Mouse (Mus musculus): ENCODE data around the gene Slf2. TPM values are rescaled to one million over a fixed set of nuclear protein-coding genes. Genes with fewer than 3 reads are reported as not detected.

The Slf2 gene
- total RNA-seq, 2 experiments from 2014 or later = 27.5 to 37.0 TPM

DNA sequence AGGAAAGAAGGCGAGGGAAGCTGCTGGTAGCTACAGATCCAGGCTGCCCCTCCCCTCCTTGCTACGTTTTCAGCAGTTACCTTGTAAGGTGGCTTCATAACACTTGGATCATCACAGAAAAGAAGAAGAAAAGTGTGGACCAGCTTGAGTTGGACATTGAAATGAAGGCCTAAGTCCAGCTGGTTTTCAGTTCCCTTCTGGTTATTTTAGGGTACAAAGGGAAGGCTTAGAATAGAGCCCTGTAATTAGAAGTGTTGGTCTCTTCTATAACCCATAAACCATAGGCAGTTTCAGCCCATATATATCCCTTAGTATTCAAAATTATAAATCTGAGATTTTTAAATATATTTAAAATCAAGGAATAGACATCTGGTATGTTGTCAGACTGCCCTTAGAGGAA, 49.8 kb downstream of the Slf2 start:
- DNase-seq = no peak
- intact Hi-C loops (cut with DNase I) = no loop called here

DNA sequence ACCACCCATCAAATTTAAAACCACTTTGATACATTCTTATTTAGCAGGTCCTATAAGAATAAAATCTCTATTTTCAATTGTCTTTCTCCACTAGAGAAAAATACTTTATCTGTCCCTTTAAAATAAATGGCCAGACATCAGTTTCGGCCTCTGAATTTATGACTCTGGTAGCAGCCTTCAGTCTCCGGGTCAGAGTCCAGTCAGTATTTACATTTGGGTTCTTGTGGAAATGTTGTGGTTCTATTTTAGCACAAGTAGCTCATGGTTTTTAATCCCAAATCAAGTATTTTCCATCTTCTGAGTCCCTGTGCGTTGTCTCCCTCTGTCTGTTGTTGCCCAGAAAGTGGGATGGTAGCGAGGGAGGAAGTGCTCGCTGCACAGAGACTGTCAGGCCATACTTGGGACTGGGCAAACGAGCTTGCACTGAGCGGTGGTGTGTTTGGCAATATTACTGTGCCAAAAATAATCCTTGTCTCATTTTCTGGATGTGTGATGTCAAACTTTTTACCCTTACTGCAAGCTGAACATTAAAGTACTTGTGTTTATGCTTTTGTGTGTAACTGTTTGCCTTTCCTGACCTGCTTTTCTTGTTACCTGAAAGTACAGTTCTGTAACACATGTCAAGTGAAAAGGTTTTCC, 51.6 kb downstream of the Slf2 start:
- peak in 1 of 2 experiments; percentile 9 for DNase-seq
- intact Hi-C loops (cut with DNase I) = no loop called here

DNA sequence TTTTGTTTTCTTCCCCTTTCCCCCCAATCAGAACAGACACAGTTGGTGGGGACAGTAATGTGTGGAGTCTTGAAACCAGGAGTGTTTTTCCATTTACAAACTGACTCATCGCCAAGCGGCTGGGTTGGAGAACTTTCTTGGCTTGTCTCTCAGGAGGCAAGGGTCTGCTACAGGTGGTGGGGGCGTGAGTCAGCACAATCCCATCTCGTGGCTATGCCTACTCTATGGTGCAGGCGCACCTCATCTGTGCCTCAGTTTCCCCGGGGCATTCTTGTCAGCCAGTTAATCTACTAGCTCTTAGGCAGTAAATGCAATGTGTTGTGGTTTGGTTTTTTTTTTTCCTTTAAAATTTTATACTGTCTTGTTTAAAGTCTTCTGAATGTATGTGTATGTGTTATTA, 52.4 kb downstream of the Slf2 start:
- no peak for DNase-seq
- intact Hi-C loops (cut with DNase I) = no loop called here

DNA sequence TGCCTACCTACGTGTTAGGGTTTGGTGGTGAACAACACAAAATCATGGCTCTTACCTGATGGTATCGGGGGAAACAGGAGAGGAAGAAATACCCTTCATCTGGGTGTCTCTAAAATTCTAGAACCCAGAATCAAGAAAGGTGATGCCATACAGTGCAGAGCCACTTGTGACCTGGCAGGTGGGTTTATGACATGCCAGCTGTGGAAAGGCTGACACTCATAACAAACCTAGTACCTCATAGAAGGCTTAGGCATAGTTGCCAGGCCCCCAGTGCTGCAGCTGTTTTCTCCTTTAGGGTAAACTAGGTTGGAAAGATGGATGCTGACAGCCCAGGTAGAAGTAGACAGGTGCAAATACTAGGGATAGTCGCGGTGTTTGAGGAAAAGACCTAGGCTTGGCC, 53.5 kb downstream of the Slf2 start:
- intact Hi-C loops (cut with DNase I) = no loop called here
- no peak for DNase-seq

DNA sequence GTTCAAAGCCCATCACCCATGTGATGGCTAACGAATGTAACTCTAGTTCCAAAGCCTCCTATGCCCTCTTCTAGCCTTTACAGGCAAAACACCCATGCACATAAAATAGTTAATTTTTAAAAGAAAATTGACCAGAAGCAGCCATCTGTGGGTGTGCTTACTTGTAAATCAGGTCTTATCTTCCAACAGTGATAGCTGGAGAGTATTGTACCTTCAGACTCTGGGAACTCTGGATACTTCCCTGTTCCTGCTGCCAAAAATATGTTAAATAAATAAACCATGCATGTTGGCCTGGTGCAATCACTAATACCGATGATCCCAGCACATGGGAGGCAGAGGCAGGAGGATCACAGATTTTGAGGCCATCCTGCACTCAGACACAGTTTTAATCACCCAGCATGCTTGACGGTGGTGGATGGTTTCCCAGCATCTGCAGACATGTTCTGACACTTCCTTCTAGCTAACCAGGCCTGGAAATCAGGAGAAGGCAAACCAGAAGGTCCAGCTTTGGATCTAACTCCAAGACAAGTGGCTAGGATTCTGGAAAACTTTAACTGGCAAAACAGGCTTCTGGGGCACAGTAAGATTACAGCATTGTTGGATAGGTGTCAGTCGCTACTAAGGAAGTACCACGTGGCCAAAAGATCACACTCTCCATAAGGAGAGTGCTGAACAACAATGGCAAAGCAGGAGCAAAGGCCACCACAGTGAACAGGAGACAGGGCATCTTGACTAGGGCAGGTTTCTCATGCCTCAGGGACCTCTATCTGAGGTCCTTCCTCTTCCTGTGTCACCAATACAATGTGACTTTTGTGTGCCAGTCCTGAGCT, 54.4 kb downstream of the Slf2 start:
- DNase-seq = no peak
- intact Hi-C loops (cut with DNase I) = no loop called here

DNA sequence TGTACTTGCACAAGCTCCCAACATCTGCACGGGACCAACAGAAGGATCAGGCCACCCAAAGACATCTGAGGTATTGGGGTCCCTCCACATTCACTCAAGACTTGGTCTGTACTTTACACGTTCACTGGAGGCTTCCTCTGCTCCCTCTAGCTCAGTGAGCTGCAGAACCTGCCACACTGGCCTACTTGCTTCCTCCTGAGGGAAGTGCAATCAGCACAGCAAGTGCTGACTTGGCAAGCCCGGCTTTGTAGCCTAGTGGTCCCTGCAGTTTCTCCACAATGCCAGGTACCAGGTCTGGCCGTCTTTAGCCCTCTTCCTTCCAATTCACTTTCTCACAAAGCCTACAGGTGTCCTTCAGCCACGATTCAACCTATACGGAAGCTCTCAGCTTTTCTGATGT, 56.1 kb downstream of the Slf2 start:
- intact Hi-C loops (cut with DNase I) = no loop called here
- DNase-seq = no peak

DNA sequence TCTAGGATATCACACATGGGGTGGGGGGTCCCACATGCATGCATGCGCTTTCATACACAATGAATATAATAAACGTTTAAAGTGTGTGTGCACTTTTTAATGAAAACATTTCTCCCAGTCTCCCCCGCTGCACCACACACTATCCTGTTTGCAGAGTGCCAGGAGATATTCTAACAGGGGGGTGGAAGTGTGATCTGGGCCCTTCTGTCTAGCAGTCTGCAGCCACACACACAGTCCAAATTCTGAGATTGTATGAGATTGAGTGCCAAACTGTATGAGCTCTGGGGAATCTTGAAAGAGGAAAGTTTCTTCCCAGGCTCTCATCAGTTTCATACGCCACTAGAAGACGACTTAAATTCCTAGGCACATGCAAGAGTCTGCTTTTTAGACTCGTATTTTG, 56.9 kb downstream of the Slf2 start:
- intact Hi-C loops (cut with DNase I) = no loop called here
- no peak for DNase-seq

DNA sequence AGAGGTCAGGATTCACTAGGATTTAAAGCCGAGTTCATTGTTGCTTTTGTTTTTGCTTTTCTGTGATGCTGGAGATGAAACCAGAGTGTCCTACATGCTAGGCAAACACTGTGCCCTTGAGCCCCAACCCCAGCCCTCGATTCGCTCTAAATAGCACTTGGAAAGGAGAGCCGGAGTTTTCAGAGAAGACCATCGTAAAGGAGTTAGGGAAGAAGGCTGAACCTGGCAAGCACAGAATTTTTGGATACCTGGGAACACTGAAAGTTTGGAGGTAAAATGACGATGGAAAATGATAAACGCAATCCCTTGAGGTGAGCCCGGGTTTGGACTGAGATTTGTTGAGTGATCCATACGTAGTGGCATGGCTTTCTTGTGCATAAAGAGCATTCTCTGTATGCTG, 57.4 kb downstream of the Slf2 start:
- no peak for DNase-seq
- intact Hi-C loops (cut with DNase I) = no loop called here

DNA sequence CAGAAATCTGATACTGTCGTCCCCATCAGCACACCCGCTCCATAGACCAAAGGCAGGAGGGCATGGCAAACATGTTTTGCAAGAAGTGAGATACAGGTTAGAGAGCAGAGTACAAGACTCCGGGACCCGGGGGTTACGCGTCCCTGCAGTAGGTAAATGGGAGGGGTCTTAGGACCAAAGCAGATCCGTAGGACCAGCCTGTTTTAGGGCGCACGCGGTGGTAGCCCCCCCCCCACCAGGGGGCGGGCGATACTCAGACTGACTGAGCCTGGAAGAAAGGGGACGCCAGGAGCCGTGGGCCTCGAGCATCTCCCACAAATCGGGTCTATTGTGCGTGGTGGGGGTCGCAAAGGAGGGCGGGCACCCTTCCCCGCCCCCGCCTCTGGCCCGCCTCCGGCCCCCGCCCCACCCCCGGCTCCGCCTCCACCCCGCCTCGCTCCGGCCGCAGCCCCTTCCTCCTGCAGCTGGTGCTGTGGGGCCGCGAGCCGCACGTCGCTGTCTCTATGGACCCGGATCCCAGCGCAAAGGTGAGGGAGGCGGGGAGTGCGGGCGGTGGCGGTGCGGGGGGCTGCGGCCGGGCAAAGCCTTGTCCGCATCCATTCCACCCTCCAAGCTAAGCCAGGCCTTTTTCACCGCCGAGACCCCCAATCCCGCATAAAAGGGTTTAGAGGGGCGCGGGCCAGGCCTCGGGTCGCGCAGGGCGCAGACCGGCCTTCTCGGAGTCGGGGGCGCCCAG, 58.0 kb downstream of the Slf2 start, which contains the start of gene Sema4g:
TSS of gene Sema4g (plus strand) at position 271 of the 736 bp plus-strand sequence.
- peak; percentile 25 to 50 for DNase-seq
- intact Hi-C loops (cut with DNase I) = no loop called here

DNA sequence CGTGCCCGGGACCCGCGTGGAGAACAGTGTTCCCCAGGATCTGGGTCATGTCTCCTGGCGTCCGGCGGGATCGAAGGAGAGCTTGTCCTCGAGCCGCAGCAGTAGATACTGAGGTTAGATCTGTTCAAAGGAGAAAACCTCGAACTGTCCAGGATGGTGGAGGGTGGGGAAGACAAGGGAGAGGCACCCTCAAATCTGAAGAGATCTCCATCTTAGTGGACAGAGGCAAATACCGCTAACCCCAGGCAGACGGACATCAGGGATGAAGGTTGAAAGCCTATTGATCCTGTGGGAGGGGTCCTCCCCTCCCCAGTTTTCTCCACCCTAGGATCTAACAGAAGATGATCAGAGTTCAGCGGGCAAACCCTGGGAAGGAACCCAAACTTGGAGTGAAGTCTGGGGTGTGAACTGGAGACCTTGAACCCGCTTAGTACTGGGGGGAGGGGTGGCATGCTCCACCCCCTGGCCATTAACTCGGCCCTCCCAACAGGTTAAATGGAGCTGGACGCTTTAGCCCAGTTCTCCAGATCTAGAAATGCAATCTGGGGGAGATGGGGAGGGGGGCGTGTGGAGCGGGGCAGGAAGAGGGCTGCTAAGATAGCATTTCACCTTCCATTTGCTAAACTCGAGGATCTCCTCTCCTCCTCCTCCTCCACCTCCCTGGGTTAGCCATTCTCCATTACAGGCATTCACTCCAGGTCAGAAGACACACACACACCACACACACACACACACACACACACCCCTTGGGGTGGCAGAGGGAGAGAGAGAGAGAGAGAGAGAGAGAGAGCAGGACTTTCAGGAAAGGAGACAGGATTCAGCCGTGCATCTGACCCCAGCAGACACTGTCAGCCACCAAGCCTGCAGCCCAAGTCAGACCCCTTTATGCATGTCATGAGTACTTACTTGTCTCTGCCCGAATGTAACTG, 58.9 kb downstream of the Slf2 start:
- intact Hi-C loops (cut with DNase I) = no loop called here
- no peak for DNase-seq

DNA sequence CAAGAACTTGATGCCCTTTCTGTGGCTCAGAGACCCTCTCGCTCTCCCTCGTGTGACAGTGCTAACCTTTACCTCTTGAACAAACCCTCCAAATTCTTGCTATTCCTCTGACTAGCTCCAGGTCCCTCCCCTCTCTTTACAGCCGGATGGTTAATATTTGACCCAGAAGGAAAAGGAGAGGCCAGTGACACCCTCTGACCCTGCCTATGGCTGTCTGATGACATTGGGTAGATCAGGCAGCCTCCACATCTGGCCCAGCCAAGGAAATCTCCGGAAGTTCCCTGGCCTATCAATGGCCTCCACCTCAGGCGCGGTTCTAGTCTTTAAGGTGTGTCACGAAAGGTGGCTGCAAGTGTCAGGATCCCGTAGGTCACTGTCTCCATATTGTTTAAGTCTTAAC, 60.1 kb downstream of the Slf2 start:
- intact Hi-C loops (cut with DNase I) = no loop called here
- DNase-seq = no peak

DNA sequence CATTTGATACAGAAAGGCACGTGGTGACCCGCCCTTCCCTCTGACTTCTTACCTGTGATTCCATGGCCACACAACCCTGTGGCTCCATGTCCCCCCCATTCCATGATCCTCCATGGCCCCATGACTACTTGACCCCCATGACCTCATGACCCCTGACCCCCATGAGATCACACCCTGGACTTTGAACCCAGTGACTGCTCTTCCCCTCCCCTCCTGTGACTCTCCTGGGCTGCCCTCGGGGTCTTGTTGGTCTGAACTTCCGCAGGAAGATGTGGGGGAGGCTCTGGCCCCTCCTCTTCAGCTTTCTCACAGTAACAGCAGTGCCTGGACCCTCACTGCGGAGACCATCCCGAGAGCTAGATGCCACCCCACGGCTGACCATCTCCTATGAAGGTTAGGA, 61.3 kb downstream of the Slf2 start:
- DNase-seq = no peak
- intact Hi-C loops (cut with DNase I) = no loop called here

DNA sequence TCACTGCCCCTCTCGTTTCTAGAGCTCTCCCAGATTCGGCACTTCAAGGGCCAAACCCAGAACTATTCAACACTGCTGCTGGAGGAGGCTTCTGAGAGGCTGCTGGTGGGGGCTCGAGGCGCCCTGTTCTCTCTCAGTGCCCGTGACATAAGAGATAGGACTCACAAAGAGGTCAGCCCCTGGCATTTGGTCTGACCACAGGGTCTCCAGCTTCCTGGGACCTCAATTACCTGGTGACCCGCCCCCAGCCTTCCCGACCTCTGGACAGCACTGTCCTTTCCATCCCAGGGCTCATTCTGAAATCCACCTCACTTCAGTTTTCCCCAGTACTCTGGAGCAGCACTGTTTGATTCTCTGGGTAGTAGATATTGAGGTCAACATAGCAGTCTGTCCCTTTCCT, 61.8 kb downstream of the Slf2 start:
- intact Hi-C loops (cut with DNase I) = no loop called here
- no peak for DNase-seq

DNA sequence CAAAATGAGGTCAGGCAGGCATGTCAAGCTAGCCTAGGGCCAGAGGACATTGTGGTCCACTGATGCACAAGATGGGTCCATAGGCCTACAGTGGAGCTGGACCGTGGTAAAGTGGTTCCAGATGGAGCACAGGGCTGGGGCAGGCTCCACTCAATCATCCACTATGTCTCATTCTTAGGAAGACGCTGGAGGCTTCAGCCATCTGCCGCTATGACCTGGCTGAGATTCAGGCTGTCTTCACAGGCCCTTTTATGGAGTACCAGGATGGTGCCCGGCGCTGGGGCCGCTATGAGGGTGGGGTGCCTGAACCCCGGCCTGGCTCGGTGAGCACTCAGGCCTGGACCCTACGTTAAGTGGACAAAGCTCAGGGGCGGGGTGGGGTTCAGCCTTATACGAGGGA, 66.8 kb downstream of the Slf2 start:
- intact Hi-C loops (cut with DNase I) = no loop called here
- DNase-seq = no peak

DNA sequence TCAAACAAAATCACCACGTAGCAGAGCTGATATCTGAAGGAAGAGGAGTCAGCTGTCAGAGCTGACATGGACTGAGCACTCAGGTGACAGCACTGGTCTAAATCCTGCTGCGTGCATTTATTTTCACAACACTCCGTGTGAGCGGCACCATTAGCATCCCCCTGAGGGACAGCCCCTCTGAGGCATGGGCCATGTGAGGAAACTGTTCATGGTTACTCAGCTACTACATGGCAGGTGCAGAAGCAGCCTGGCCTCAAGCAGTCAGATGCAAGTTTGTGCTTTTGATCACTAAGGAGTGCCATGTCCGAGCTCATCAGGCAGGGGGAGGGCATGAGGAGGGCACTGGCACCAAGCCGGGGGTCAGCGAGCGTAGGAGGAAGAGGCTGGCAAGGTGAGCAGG, 68.7 kb downstream of the Slf2 start:
- no peak for DNase-seq

DNA sequence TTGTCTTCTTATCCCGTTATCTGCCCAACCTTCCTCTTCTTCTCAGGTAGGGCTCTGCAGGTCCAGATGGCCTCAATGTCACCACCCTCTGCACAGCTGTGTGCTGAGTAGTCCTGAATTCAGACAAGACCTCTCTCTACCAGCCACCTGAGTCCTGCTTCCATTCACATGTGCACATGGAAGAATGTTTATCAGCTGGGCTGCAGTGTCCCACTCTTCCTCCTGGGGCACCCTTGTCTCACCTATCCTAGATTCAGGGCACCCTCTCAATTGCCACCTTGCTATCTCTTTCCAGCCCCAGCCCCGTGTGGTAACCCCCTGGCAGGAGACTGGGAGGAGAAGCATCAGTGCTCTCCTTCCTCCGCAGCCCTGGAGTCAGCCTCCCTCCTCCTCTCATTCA, 71.3 kb downstream of the Slf2 start:
- DNase-seq = no peak
- intact Hi-C loops (cut with DNase I) = no loop called here

More for the DNA sequence above, 68.7 kb downstream of the Slf2 start:
- intact Hi-C loops (cut with DNase I) = no loop called here

DNA sequence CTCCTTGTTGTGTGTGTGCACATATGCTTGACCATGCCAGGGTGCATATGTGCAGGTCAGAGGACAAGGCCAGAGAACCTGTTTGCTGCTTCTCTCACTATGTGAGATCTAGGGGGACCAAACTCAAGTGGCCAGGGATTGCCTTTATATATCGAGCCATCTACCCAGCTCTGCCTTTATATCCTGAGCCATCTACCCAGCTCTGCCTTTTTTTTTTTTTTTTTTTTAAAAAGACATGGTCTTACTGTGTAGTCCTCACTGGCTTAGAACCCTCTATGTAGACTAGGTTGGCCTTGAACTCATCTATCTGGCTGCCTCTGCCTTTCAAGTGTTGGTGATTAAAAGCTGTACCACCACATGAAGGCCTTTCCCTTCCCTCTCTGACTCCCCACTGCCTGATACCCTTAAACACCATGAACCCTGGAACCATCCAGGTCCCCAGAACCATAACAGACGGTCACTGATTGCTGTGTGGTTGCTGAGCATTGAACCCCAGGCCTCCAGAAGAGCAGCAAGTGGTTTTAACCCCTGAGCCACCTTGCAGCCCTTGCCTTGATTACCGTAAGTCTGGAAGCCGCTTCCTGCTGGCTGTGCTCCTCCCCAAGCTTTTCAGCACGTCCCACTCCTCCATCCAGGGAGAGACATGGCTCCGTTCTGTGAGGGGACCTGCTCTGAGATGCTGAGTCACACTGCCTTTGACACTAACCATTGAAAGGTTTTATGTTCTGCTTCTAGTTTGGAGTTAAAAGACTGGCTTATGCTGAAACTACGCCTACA, 73.0 kb downstream of the Slf2 start:
- no peak for DNase-seq
- intact Hi-C loops (cut with DNase I) = no loop called here

DNA sequence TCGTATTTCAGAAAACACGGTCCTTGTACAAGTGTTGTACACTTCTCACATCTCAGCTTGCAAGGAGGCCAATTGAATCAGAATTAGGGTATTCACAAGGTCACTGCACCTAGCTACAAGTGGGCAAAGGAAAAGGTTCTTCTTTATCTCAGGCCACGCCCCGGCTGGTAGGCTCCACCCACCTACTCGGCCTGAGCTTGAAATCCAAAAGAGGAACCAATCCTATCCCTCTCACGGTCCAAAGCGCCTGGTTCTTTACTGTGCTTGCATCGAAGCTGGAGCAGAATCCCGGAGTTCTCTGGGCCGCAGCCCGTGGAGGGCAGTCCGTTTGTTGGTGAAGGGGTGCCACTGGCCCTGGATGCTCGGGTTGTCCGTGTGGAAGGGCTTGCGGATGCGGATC, 74.5 kb downstream of the Slf2 start, which contains the start of gene Twnk:
TSS of gene Twnk (plus strand) at position 220 of the 400 bp plus-strand sequence.
- DNase-seq = peak; percentile 56 to 65
- intact Hi-C loops (cut with DNase I) = loop anchor here (5.0 kb wide), 1 partner anchor 37 kb away; no protein-coding TSS in a partner anchor

DNA sequence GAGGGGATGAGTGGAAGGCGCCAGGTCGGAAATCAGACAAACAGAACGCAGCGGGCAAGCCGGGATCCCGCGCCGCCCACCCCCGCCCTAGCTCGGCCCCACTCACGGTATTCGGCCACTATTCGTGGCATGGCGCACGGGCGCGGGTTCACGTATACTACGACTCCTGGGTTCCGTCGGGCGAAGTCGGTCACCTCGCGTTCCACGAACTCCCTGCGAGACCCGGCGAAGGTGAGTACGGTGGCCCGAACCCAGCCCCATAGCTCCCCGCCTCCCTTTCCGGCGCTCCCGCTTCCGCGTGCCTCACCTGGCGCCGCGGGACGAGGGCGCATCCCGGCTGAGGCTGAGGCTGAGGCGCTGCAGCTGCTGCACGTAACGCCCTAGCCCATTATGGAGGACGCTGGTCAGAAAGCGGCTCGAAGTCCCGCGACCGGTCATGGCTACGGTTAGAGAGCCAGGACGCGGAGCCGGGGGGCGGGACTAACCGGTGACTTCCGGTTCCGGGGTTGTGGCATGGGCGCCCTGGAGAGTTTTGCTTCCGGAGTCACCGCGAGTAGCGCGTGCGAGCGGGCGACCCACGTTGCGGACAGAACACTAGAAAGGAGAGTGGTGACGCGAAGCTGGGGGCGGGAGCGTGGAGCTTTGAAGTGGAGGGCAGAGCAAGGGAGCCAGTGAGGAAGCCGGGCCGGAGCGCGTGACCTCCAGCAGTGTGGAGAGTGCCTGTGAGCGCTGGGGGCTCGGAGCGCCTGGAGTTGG, 75.2 kb downstream of the Slf2 start, which contains the start of gene Mrpl43:
TSS of gene Mrpl43 (minus strand) at position 486 of the 756 bp plus-strand sequence.
- DNase-seq = peak; percentile 97 to 99
- intact Hi-C loops (cut with DNase I) = loop anchor here (5.0 kb wide), 1 partner anchor 36 kb away; no protein-coding TSS in a partner anchor

All from heart, postnatal 10 days (tissue).